Mouse (Mus musculus) right cerebral cortex, adult 18-20 months (tissue): ENCODE data around the gene Anxa9.

ENCODE experiments used
- DNase-seq: peaks from one replicate; pipeline ENCODE4 v3.0.0; 2022; ENCODE audit warnings: mixed read lengths

Anxa9 gene

DNA sequence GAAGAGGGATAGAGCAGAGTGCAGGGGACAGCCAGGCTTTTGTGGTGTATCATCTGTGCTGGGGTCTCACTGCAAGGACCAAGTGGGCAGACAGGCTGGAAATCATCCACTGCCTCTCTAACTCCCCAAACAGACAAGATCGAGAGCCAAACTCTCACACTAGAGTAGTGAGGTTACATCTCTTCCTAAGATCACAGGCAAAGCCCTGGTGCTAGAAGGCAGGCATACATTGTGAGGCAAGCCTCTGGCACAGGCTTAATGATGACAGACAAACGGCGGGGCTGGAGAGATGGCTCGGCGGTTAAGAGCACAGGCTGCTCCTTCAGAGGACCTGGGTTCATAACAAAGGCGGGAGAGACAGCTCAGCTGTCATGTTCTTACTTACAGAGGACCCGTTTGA is 6.5 kb upstream of the Anxa9 start:
- no peak for DNase-seq

DNA sequence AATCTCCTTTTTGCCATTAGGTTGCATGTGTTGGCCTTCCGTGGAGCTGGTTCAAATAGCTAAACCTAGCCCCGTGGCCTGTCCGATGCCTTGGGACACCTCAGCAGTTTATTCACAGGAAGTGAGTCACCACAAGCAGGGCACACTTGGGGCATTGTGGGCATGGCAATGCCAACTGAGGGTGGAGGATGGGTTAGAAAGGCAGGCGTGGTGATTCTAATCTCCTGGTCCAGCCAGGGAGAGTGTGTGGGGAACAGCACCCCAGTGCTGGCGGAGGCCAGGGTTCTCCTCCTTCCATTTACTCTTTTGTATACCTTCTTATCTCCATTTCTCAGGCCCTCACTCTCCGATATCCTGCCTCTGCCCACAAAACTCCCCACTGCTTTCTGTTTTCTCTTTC is 5.6 kb upstream of the Anxa9 start:
- DNase-seq, result no peak

DNA sequence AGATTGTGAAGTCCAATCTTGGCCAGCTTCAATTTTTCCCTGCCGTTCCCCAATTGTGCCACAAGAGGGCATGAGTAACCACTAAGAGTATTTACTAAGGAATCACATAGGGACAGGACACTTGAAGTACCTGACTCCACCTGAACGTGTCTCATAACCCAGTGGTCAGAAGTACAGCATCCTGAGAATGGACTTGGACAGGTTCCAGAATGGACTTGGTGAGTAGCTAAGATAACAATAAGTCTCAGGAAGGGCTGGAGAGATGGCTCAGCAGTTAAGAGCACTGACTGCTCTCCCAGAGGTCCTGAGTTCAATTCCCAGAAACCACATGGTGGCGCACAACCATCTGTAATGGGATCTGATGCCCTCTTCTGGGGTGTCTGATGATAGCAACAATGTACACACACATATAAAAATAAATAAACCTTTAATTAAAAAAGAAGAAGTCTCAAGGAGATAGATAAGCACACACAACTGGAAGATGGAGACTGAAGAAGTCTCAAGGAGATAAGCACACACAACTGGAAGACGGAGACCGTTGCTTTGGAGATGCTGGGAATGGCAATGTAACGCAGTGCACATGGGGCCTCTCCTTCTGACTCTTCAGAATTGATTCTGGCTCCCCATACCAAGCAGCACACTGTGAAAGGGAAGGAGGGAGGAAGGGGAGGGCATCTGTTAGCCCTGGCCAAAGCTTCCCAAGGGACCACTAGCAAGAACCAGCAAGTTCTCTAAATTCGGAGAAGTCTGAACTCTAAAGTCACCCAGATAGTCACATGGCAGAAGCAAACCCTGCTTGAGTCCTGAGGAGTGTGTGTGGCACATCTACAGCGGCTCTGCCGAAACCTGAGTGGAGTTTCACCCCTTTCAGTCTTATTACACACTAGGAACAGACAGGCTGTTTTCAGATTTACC is 4.2 kb upstream of the Anxa9 start:
- peak; percentile 60 for DNase-seq

DNA sequence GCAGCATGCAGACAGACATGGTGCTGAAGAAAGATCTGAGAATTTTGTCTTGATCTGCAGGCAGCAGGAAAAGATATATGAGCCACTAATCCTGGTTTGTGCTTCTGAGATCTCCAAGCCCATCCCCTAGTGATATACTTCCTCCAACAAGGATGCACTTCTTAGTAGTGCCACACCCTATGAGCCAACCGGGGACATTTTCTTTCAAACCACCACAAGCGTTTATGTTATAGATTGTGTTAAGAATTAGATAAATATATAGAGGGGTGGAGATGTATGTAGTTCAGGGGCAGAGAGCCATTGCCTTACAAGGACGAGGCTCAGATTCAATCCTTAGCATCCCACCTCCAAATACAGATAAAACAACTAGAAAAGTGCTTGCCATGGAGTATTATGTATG is 3.5 kb upstream of the Anxa9 start:
- DNase-seq, result no peak

DNA sequence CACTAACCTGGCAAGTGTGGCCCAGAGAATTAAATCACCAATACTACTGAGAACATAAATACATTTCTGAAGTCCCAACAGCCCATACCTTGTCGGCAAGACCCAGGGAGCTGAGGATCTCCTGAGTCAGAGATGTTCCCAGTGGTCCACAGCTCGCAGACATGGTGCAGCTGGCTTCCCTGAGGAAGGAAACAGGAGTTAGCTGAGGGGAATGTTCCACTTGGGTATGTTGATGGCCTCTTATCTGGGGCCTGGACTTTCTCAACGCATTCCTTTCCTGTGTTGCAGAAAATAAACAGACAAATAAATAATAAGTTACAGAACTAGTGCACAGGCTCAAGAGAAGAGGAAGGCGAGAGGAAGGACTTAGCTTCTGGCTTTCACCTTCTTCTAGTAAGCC is 732 bp downstream of the Anxa9 start:
- no peak for DNase-seq

DNA sequence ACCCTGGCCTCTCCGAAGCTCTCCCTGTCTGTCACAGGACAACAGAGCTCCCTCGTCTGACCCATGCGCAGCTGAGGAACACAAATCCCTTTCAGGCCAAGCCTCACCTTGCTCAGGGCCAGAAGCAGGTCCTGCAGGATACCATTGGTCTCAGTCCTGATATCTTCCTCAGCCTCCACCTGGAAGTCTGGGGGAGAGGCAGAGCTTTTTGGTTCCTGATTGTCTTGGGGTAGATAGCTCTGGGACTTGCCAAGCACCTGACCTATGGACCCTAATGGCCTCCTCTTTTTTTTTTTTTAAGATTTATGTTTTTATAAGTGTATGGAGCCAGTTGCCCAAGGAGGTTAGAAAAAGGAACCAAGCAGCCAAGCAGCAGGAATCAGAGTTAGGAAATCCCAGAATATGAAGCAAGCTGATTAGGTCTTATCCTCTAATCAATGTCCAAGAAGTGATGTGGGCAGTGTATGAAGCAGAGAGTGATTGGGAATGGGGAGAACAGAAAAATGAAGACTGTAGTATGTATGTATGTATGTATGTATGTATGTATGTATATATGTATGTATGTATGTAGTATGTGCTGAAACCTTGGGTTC is 5.7 kb downstream of the Anxa9 start:
- no peak for DNase-seq

DNA sequence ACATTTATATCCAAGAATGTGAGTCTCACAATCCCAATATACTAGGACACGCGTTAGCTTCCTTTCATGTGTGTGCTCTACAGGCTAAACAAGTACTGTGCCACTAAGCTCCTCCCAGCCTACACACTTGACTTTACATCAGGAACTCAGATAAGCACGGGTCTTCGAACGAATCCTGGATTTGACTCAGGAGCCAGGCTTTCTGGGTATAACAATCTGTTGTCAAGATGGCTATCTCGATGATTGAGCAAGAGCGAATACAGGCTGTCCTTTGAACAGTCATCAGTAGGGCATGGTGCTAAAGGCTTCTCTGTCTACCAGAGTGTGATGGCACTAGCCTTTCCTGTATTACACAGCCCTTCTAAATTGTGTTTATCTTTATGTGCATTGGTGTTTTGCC is 9.0 kb downstream of the Anxa9 start:
- no peak for DNase-seq

DNA sequence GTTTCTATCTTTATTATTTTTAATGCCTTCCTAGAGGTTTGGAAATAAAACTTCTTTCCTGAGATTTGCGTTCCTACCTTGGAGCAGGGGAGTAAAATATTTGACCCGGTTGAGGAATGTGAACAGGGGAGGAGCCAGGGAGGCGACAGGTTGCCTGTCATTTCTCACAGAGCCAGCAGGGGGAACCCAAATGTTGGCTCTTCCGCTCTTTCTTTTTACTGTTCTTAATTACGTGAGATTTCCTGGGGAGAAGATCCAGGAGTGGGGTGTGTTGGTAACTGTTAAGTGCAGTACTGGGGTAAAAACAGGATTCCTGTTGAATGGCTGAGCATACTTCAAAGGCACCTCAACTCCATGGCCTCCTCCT is 10.9 kb downstream of the Anxa9 start:
- no peak for DNase-seq

DNA sequence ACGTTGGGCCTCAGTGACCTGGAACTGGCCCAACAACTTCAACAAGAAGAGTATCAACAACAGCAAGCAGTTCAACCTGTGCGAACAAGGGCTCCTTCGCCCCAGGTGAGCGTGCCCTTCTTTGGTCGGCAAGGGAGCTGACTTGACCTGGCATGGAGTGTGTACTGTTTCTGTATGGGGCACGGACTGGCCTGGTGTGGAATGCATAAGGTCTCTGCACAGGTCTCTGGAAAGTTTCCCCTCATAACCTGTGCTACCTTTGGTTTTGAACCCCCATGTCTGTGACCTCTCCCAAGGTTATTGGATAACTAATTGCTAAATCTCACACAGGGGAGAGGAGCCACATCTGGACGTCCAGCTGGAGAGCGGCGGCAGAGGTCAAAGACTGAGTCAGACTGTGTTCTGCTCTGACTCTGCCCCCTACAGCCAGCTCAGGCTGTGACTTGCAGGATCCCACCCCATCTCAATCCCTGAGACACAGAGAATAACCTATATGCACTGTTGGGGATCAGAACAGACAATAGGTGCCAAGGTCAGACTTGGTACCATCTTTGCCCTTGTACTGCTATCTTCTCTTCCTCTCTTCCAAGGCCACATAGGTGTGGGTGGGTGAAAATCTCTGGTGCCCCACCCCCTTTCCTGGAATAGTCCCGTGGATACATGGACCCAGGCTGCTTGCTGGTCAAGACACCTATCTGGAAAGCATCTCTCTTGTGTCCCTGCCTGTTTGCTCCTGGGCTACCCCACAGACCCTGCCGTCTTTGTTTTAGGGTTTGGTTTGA is 11.5 kb downstream of the Anxa9 start:
- DNase-seq, result no peak

DNA sequence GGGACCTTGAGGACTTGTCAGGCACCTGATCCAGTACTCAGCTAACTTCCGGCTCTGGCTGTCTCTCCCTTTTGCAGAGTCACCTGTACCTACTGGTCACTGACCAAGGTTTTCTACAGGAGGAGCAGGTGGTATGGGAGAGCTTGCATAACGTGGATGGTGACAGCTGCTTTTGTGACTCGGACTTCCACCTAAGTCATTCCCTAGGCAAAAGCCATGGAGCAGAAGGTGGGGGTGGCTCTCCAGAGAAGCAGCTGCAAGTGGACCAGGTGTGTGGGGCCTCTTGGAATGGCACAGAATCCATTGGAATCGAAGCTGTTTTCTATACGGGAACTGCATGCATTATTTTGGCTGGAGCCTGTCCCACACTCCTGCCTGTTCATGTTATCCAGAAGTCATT is 12.3 kb downstream of the Anxa9 start:
- DNase-seq, result no peak

DNA sequence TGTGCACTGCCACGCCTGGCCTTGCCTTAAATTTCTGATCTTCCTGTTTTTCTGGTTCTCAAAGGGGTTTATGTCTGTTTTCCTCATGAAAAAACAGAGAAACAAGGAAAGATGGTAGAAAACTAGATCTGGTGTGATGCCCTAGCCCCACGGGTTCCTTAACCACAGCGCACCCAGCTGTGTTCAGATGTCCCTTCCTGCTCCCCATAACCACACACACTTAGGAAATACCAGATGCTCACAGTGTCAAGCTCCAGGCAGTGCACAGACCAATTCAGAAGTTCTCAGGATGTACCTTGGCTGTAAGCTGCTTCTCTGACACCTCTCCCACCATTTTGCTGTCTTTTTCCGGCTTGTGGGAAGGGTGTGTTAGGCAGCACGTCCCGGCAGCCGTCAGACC is 12.7 kb downstream of the Anxa9 start:
- DNase-seq, result no peak

DNA sequence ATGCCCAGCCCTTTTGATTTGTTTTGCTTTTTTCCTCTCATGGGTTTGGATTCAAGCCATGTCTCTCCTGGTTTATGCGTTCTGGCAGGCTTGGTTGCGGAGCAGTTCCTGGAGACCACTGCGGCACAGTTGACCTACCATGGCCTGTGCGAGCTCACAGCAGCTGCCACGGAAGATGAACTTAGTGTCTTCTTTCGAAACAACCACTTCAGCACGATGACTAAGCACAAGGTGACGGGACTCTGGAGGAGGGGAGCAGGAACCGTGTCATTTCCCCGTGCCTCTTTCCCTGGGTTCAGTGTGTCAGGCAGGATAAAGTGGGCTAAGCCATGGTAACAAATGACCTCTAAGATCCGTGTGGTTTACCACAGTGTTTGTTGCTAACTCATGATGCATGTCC is 13.4 kb downstream of the Anxa9 start:
- DNase-seq, result no peak

DNA sequence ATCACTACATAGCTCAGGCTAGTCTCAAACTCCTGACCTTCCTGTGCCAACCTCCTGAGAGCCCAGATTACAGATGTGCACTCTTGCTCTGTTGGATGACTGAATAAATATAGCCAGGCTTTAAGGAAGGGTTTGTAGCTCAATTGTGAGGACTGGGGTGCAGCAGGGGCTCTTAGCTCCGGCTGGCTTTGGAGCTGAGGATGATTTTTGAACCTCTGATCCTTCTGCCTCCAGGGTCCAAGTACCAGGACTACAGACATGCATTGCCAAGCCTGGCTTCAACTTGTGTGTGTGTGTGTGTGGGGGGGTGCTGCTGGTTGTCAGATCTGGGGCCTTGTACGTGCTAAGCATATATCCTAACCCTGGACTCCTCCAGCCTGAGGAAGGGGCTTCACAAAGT is 14.1 kb downstream of the Anxa9 start:
- DNase-seq, result no peak

DNA sequence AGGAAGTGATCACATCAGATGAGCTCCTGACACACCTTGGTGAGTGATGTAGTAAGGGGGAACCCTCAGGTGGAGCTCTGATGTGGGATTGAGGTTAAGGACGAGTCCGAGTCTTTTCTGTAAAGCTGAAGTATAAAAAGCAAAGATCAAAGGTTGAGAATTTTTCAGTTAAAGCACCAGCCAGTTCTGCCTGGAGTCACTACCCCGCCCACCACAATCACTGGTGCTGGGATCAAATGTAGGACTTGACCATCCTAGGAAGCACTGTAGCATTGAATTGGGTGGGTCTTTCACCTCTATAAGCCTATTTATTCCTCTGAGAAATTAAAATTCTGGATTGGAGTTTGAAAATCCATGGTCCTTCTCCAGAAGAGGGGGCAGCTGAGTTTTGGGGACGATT is 15.9 kb downstream of the Anxa9 start:
- DNase-seq, result no peak

DNA sequence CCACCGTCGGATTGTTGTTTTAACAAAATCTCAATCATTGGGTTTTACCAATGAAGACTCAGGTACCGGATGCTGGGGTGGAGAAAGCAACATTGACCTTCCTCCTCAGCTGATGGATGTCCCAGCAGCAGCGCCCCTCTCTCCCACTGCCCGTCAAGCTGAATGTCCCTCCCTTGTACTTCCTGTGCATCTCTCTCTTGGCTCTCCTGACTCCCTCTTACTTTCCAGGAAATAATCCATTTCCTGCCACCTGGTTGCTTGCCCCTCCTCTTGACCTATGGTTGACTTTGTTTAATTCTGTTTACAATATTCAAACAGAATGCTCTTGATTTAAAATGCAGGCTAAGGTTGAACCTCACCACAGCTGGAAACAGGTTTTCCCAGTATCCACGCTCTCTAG is 16.8 kb downstream of the Anxa9 start:
- no peak for DNase-seq

DNA sequence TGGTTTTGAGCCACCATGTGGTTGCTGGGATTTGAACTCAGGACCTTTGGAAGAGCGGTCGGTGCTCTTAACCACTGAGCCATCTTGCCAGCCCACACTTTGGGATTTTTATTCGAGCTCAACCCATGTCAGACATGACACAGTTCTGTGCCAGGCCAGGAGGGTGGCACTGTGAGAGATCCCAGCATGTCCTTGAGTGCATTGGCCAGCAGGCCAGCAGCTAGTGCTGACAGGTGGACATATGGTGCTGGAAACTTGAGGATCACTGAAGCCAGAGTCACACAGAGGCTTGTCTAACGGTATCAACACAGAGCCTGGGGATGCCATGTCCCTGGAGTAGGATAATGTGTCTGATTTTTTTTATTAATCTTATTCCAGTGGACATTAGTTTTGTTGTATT is 17.6 kb downstream of the Anxa9 start:
- DNase-seq, result no peak

DNA sequence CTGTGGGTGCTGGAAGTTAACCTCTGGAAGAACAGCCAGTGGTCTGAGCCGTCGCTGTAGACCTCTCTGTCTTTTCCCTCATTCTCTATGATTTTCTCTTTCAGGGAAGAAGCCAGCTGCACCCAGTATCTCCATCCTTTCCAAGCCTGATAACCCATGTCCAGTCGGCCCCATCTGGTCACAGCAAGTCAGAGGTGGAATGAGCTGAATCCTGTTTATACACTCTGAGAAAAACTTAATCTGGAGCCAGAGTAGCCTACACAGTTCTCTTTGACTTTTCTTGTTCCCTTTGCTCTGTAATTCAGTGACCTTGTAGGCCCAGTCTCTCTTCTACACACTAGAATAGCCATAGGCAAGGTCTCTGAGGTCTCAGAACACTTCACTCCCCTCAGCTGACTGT is 19.4 kb downstream of the Anxa9 start:
- DNase-seq, result no peak

DNA sequence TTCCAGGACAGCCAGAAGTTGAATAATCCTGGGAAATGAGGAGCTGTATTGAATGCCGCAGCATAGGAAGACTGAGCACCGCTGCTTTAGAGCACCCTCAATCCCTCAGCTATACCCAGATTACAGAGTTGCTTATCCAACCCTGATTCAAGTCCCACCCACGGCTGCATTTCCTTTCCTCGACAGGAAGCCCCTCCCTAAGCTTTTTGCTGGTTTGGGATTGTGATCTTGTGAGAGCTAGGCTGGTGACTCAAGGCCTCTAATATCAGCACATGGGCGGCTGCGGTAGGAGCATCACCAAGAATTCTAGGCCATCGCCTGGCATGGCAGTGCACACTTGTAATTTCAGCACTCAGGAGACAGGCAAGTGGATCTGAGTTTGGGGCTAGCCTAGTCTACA is 20.5 kb downstream of the Anxa9 start:
- DNase-seq, result no peak

DNA sequence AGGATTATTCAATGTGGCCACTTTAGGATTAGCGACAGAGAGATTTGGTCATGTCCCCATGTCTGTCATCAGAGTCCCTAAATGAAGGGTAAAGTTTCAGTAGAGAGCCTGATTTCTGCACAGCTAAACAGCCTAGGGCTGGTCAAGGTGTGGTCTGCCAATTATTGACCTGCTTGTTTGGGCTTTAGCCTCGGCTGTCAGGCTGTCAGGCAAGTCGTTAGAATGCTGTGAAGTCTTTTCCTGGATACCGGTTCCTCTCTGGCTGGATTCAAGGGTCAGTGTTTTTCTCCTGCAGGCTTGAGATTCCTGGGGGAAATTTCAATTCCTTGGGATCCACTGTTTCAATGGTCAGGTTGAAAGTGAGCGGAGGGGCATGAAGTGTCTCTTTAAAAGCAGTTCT is 21.0 kb downstream of the Anxa9 start:
- DNase-seq, result no peak

DNA sequence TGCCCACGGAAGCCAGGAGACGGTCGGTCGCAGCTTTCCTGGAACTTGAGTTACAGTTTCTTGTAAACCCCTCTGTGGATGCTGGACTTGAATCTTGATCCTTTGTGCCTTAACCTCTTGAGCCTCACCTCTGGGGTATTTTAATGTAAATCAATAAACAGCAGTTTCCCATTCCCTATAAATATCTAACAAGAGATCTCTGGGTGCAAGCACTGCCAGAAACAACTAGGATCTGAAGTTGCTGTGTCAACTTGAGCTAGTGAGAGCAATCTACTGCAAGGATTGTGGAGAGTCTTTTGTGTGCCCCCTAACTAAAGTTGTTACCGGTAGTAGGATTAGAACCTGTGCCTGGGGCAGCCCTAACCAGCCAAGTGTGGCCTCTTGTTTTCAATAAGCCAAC is 21.6 kb downstream of the Anxa9 start:
- no peak for DNase-seq

DNA sequence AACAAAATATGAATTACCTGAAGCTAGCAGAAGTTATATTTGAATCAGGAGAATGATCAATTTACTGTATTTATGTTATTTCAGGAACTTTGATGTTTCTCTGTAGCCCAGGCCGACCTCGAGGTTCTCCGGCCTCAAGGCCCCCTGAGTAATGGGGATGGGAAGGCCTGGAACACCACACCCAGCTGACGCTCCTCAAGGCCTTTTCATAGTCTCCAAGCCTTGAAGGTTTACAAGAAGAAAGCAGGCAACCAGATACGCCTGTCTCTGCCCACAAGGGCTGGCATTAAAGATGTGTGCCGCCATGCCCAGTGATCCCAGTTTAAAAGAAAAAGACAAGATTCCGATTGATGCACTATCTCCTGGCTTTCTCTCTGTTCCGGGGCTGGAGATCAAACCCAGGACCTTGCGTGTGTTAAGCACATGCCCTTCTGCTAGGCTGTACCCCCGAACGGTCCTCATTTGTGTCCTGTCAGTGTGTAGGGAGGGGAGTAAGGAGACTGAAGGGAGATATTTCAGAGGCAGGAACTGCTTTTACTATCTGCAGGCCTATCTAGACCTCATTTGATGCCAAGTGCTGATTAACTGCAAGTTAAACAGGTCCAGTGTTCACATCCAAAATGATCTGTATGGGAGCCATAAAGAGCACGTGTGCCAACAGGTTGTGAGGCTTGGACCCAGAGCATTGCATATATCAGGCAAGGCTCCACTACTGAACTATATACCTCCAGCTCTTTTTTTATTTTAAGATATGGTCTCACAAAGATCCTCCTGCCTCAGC is 22.3 kb downstream of the Anxa9 start:
- no peak for DNase-seq

DNA sequence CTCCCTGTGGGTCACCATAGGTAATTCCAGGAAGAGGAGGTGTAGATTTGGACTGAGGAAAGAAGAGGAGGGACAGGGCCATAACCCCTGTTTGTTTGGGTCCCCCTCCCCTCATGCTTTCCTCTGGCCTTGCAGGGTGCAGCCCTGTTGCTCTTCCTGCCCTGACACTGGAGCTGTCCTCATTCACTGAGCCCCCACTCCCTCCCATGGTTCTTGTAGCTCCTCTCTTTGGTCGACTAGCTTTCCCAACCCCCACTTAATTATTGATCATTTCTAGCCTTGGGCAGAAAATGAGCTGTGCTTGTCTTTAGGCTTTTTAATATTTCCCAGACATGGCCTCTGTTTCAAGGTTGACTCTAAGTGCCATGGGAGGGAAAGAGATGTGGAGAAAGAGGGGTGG is 22.9 kb downstream of the Anxa9 start:
- no peak for DNase-seq

DNA sequence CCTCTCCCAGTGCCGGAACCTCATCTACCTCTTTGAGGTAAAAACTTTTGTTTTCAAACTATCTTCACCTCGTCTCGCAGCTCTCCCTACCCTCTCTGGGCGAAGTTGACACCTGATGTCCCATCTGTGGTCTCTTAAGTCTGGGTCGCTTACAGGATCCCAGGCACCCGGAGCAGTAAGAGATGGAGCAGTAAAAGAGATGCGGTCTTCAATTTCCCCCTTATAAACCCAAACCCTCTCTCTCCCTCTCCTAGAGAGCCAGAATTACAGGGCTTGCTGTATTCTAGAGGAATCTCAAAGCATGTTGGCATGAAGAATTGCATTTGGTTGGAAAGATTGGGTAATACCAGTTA is 23.4 kb downstream of the Anxa9 start:
- DNase-seq, result no peak
